Mouse (Mus musculus): Measurements from ENCODE around the gene Dnah10.

The Dnah10 gene

GRCm38 (mm10) chr5:124809708-124810366 lies 85.0 kb downstream of the Dnah10 start:
- no peak for DNase-seq (ENCODE audit: low read depth in 1 of 2, low spot score in 2 of 2)

DNA sequence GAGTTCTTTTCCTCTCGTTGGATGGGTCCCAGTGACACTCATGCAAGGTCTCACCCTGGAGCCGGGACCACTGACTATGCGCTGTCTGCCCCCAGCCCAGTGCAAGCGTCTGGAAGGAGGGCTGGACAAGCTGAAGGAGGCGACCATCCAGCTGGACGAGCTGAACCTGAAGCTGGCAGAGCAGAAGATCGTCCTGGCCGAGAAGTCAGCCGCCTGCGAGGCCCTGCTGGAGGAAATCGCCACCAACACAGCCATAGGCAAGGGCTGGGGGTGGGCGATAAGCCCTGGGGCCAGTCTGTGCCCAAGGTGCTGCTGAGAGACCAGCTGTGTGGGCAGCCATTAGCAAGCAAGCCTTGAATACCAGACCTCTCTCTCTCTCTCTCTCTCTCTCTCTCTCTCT lies 87.6 kb downstream of the Dnah10 start:
- no peak for DNase-seq (ENCODE audit: low read depth in 1 of 2, low spot score in 2 of 2)

DNA sequence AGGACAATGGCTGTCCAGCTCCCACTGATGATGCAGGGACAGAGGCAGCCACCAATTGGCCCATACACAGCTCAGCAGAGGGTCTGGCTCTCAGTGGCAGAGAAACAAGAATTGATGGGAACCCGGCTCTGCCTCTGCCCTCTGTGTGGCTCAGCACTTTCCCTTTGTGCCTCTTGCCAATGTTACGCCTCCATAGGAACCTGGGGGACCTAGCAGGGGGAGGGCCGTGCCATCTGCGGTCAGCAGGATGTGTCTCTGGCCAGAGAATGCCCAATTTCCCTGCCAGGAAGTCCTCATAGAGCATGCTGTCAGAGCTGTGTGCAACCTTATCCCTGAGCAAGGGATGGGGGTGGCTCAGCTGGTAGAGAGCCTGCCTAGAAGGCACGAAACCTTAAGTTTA lies 89.9 kb downstream of the Dnah10 start:
- no peak for DNase-seq (ENCODE audit: low read depth in 1 of 2, low spot score in 2 of 2)

DNA sequence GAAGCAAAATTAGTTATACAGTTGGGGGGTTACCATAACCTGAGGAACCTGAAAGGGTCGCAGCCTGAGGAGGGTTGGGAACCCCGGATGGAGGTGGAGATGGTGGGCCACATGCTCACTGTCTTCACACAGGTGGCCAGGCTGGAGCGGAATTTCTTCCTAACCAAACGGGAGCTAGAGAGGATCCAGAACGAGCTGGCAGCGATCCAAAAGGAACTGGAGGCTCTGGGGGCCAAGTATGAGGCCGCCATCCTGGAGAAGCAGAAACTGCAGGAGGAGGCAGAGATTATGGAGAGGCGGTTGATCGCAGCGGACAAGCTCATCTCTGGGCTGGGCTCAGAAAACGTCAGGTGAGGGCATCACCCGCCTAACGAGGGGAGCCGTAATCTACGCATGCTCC lies 92.2 kb downstream of the Dnah10 start:
- DNase-seq (ENCODE audit: low read depth in 1 of 2, low spot score in 2 of 2): no peak

DNA sequence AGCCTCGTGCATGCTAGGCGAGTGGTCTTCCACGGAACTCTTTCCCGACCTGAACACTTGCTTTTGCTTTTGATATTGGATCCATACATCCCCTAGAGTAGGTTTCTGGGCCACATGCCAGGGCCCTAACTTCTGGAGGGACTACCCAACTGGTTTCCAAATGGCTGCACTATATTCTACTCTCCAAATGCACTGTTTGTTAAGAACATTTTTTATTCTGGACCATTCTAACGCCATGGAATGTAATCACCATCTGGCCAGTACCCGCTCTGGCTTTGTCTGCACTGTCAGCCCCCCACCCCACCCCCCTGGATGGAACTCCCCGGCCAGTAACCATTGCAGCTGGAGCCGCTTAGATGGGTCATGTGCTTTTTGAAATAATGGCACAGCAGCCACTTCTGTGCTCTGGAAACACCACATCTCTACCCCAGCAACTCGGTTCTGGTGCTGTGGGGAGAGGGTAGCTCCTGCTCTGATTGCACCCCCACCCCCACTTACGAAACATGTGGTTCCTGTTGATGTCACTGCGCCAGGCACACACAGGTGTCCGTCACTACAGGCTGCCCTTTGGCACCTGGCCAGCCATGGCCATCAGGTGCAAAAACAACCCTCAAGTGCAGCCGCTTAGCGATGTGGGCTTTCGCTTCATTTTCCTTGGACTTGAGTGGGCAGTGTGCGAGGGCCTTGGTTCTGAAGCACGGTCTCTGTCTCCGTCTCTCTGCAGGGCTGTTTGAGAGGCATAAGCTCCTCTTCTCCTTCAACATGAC lies 97.4 kb downstream of the Dnah10 start:
- no peak for DNase-seq (ENCODE audit: low read depth in 1 of 2, low spot score in 2 of 2)

- no peak for DNase-seq (ENCODE audit: low read depth in 1 of 2, low spot score in 2 of 2)
These were observed 105.4 kb downstream of the Dnah10 start for GRCm38 (mm10) chr5:124830331-124830730.

DNA sequence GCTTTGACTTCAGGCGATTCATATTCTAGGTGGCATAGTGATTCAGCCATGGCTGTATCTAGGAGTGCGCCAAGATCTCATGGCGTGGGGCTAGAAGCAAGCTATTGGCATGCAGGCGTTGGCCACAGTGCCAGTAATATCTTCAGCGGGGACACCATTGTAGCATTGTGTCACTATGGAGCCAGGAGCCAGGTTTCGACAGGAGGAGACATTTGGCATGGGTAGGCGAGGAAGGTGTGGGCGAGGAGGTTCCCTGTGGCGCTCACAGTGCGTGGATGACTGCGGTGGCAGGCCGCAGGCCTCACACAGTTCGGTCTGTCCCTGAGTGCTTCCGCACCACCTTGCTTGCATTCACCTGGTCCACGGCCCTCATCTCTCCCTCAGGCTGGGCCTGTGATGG lies 110.3 kb downstream of the Dnah10 start:
- no peak for DNase-seq (ENCODE audit: low read depth in 1 of 2, low spot score in 2 of 2)

GRCm38 (mm10) chr5:124836075-124836474 lies 111.2 kb downstream of the Dnah10 start:
- no peak for DNase-seq (ENCODE audit: low read depth in 1 of 2, low spot score in 2 of 2)

GRCm38 (mm10) chr5:124836621-124837020 lies 111.7 kb downstream of the Dnah10 start:
- DNase-seq (ENCODE audit: low read depth in 1 of 2, low spot score in 2 of 2): no peak

GRCm38 (mm10) chr5:124840202-124840601 lies 115.3 kb downstream of the Dnah10 start:
- DNase-seq (ENCODE audit: low read depth in 1 of 2, low spot score in 2 of 2): no peak

- no peak for DNase-seq (ENCODE audit: low read depth in 1 of 2, low spot score in 2 of 2)
These were observed 115.8 kb downstream of the Dnah10 start for GRCm38 (mm10) chr5:124840669-124841068.

DNA sequence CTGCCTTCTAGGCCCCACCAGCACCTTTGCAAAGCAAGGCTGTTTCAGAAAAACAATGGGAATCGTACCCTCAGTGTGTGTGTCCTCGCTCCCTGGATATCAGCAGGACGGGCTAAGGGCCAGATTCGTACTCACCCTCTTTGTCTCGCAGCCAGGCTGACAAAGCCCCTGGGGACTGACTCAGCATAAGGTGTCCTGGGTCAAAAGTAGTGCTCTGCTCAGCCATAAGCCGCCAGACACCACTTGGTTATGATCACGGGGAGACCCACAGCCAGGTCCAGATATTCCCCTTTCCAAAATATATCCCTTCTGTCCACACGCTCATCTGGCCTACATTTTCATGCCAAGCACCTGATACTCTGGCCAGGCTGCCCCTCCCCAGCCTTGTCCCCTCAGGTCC lies 118.5 kb downstream of the Dnah10 start:
- no peak for DNase-seq (ENCODE audit: low read depth in 1 of 2, low spot score in 2 of 2)

GRCm38 (mm10) chr5:124844929-124845328 lies 120.0 kb downstream of the Dnah10 start:
- no peak for DNase-seq (ENCODE audit: low read depth in 1 of 2, low spot score in 2 of 2)

GRCm38 (mm10) chr5:124847014-124847413 lies 122.1 kb downstream of the Dnah10 start:
- no peak for DNase-seq (ENCODE audit: low read depth in 1 of 2, low spot score in 2 of 2)

GRCm38 (mm10) chr5:124848994-124849393 lies 124.1 kb downstream of the Dnah10 start:
- no peak for DNase-seq (ENCODE audit: low read depth in 1 of 2, low spot score in 2 of 2)

- DNase-seq (ENCODE audit: low read depth in 1 of 2, low spot score in 2 of 2): no peak
These were observed 126.7 kb downstream of the Dnah10 start for GRCm38 (mm10) chr5:124851572-124851971.

GRCm38 (mm10) chr5:124852294-124852693 lies 127.4 kb downstream of the Dnah10 start:
- no peak for DNase-seq (ENCODE audit: low read depth in 1 of 2, low spot score in 2 of 2)

GRCm38 (mm10) chr5:124853079-124853478 lies 128.2 kb downstream of the Dnah10 start:
- DNase-seq (ENCODE audit: low read depth in 1 of 2, low spot score in 2 of 2): no peak

DNA sequence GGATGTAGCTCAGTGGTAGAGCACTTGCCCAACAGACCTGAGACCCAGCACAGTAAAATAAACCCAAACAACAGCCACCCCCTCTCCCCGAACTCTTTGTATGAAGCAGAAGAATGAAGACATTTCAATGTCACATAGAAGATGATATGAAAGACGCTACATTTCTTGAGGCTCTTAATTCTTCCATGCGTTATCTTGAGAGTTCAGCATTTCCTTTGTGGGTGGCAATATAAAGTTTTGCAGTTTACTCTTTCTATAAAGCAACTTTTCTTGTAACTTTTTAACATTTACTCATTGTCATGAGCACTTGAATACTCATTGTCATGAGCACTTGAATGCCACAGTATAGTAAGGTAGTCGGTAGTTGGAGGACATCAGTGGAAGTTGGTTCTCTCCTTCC lies 129.3 kb downstream of the Dnah10 start:
- no peak for DNase-seq (ENCODE audit: low read depth in 1 of 2, low spot score in 2 of 2)

DNA sequence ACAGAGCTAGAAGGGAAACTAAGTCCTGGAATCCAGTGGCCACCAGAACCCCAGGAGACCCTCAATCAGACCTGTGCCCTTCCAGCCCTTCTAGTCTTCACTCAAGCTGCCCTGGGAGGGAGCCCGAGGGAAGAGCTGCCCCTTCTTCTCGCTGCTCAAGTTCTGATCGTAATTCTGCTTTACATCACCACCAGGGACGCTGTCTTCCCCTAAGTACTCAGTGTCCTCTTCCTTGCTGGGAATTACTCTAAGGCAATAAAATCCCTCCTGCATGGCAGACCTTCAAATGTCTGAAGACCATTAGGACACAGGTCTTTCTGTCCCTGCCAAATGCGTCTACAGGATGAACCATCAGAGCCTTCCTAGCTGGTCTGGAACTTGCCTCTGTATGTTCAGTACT lies 135.1 kb downstream of the Dnah10 start:
- no peak for DNase-seq (ENCODE audit: low read depth in 1 of 2, low spot score in 2 of 2)

- DNase-seq (ENCODE audit: low read depth in 1 of 2, low spot score in 2 of 2): no peak
These were observed 136.6 kb downstream of the Dnah10 start for GRCm38 (mm10) chr5:124861463-124861862.

GRCm38 (mm10) chr5:124862013-124862866 lies 137.4 kb downstream of the Dnah10 start, which contains the start of the genes Ccdc92 and Zfp664:
Gene Ccdc92 (minus strand): TSS chr5:124862424.
Gene Zfp664 (plus strand): TSS chr5:124862691.
- peak; percentile 60 to 82 for DNase-seq (ENCODE audit: low read depth in 1 of 2, low spot score in 2 of 2)

Measured in monocyte, adult 2 months (primary cell).